Mouse (Mus musculus): ENCODE measurements around the gene Steap2.

- TF ChIP-seq CTCF (IDR thresholded peaks at IDR 0.05; ENCODE audit: low read depth) (no peak), EP300 (IDR thresholded peaks at IDR 0.05; ENCODE audit: low read depth) (no peak)
These were observed 25.5 kb downstream of the Steap2 start for GRCm38 (mm10) chr5:5668920-5669319.
